Mouse (Mus musculus): ENCODE measurements around the gene Gm26602. TPM values are rescaled to one million over a fixed set of nuclear protein-coding genes. Genes with fewer than 3 reads are reported as not detected.
A peak's percentile ranks its signal among the peaks of the same experiment; 100 is the strongest.
"Not testable (repeated sequence)": the region's sequence is repeated elsewhere in the genome, so short reads cannot be mapped to it uniquely, and the experiment has no call there.

Gene Gm26602
- polyA plus RNA-seq, 1 experiment from 2014 or later = 15.7 TPM

DNA sequence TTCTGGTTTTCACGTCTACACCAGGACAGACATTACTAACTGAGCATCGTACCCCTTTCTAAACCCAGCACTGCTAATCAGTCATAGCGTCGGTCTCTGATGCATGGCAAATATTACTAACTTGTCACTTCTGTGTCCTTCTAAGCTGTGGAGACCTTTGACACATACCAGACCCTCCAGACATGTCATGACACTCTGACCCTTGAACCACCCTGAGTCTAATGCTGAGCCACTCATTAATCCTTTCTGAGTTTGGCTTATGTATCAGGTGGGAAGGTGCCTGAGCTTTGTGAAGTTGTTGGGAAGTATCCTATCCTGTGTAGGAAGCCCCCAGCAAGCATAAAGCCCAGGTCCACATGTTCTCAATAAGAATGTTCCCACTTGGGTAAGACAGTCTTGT lies 39.2 kb downstream of the Gm26602 start:
- no peak overlapping the region for H3K4me3 ChIP-seq
- H3K4me2 ChIP-seq = no peak overlapping the region
- no peak for ATAC-seq (replicated peaks; ENCODE audit: insufficient number of reproducible peaks, insufficient read depth, low FRiP score, low read depth)
- no peak overlapping the region for H3K27ac ChIP-seq
- H3K27me3 ChIP-seq = no peaks in the 10 kb centered on the region
- H3K9me3 ChIP-seq (replicated peaks) = no peaks in the 10 kb centered on the region
- peaks cover 23% of the 10 kb centered on the region for H3K4me1 ChIP-seq (replicated peaks)
- H3K9ac ChIP-seq = no peak overlapping the region
- peaks cover 38% of the 10 kb centered on the region for H3K36me3 ChIP-seq
- 66% methylated on average over 4 of the region's 4 CpGs for WGBS

DNA sequence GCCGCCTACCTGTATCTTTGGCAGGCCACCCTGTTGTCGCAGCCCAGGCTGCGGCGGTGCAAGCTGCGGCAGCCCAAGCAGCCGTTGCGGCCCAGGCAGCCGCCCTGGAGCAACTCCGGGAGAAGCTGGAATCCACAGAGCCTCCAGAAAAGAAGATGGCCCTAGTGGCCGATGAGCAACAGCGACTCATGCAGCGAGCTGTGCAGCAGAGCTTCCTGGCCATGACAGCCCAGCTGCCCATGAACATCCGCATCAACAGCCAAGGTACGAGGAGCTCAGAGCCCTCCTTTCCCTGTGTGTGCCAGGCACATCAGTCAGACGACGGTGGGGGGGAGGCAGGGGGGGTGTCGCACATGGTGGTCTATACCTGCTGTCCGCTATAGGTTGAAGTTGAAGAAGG lies 40.0 kb downstream of the Gm26602 start:
- H3K9me3 ChIP-seq (replicated peaks) = no peaks in the 10 kb centered on the region
- H3K36me3 ChIP-seq = peaks cover 38% of the 10 kb centered on the region
- no peak overlapping the region for H3K4me2 ChIP-seq
- WGBS = 83% methylated on average over 18 of the region's 18 CpGs
- H3K4me1 ChIP-seq (replicated peaks) = peaks cover 16% of the 10 kb centered on the region
- no peak overlapping the region for H3K9ac ChIP-seq
- H3K27ac ChIP-seq = no peak overlapping the region
- ATAC-seq (replicated peaks; ENCODE audit: insufficient number of reproducible peaks, insufficient read depth, low FRiP score, low read depth) = no peak
- no peaks in the 10 kb centered on the region for H3K27me3 ChIP-seq
- H3K4me3 ChIP-seq = no peak overlapping the region

DNA sequence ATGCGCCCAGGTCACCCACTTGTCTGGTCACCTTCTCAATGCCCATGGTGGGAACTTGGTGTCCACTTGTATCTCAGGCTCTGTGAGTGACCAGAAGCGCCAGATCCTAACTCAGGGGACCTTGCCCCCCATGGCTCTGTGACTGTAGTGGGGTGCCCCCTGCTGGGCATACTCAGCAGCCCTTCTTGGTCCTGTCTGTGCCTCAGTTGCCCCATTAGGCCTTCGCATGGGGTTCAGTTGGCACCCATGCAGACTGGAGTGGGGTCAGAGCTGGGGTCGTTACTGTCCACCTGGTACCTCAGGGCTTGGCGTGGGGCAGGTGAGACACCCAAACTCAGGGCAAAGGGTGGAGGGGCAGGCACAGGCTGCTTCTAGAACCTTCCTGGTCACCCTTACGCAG lies 43.3 kb downstream of the Gm26602 start:
- WGBS = 84% methylated on average over 6 of the region's 6 CpGs
- no peak for ATAC-seq (replicated peaks; ENCODE audit: insufficient number of reproducible peaks, insufficient read depth, low FRiP score, low read depth)
- Histone ChIP-seq H3K9me3 (replicated peaks) (no peaks in the 10 kb centered on the region), H3K4me3 (no peak overlapping the region), H3K27me3 (no peaks in the 10 kb centered on the region), H3K36me3 (peaks cover 32% of the 10 kb centered on the region), H3K4me1 (replicated peaks) (peaks cover 6% of the 10 kb centered on the region), H3K27ac (no peak overlapping the region), H3K4me2 (no peak overlapping the region), H3K9ac (no peak overlapping the region)

DNA sequence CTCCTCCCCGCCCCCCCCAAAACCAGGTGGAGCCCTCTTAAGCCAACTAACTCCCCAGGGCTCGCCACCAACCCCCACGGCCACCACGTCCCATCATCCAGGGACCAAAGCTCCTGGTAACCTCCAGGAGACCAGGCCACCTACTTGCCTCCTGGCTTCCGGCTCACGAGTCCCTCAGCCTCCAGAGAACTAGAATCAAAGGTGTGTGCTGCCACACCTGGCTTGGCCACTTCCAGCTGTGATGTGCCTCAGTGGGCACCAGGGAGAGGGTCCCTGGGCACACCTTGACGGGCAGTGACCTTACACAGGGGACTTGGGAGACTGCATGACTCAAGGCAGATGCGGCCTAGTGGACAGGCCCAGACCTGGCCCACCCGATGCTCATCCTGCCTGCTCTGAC lies 45.0 kb downstream of the Gm26602 start:
- no peak overlapping the region for H3K4me2 ChIP-seq
- no peak overlapping the region for H3K9ac ChIP-seq
- H3K4me1 ChIP-seq (replicated peaks) = peaks cover 11% of the 10 kb centered on the region
- no peaks in the 10 kb centered on the region for H3K27me3 ChIP-seq
- H3K27ac ChIP-seq = no peak overlapping the region
- no peak for ATAC-seq (replicated peaks; ENCODE audit: insufficient number of reproducible peaks, insufficient read depth, low FRiP score, low read depth)
- WGBS = 66% methylated on average over 9 of the region's 9 CpGs
- peaks cover 17% of the 10 kb centered on the region for H3K36me3 ChIP-seq
- no peaks in the 10 kb centered on the region for H3K9me3 ChIP-seq (replicated peaks)
- H3K4me3 ChIP-seq = no peak overlapping the region

DNA sequence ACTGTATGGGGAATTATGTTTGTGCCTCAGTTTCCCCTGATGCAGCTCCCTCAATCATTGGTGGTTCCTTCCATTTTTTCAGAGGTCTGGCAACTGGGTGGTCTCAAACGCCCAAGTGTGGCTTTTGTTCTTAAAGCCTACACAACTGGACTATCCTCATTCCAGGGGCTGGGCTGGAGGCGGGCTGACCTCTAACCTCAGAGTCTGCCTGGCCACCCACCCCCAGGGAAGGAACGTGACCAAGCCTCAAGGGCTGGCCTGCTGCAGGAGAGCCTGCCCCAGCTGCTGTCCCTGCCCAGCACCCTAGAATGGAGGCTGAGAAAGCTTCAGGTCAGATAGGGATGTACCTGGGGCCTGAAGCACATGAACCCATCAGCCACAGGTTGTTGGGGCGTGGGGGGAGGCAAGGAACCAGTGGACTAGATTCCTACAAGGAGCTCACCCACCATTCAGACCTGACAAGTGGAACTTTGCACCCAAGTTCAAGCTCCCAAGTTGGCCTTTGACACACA lies 46.0 kb downstream of the Gm26602 start:
- no peak for ATAC-seq (replicated peaks; ENCODE audit: insufficient number of reproducible peaks, insufficient read depth, low FRiP score, low read depth)
- peaks cover 8% of the 10 kb centered on the region; the same call in 1 of the 2 replicates for H3K36me3 ChIP-seq
- H3K9ac ChIP-seq = no peak overlapping the region
- H3K27ac ChIP-seq = no peak overlapping the region
- no peak overlapping the region for H3K4me2 ChIP-seq
- H3K4me3 ChIP-seq = no peak overlapping the region
- peaks cover 16% of the 10 kb centered on the region for H3K4me1 ChIP-seq (replicated peaks)
- H3K27me3 ChIP-seq = no peaks in the 10 kb centered on the region
- 42% methylated on average over 4 of the region's 4 CpGs for WGBS
- no peaks in the 10 kb centered on the region for H3K9me3 ChIP-seq (replicated peaks)

DNA sequence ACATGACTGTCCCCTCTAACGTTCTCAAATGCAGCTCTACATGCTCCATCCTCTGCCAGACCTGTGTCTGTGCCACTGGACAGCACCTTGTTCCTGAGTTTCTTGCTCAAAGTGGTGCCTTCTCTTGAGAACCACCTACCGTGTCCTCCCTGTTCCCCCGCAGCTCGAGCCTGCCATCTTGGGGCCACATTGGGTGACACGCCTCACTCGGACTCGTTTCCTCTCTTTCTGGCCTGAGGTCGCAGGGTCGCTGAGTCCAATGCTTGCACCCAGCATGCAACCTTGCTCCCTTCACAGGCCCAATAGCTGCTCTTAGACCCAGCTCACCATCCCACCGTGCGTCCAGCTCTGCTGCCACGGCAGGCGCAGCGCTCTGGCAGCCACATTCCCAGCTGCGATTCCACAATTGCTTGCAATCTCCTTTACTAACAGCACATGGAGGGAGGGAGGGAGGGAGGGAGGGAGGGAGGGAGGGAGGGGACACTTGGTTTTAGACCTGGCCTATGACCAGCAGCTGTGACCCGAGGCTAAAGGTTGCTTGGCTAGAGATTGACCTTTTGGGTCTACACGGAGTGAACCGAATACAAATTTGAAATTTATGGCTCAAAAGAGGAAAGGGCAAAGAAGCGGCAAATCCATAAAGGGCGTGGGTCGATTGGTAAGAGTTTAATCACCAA lies 47.6 kb downstream of the Gm26602 start:
- Histone ChIP-seq H3K9me3 (replicated peaks) (no peaks in the 10 kb centered on the region), H3K4me3 (no peak overlapping the region), H3K4me2 (peak overlapping the region; percentile 51), H3K27ac (no peak overlapping the region), H3K36me3 (peaks cover 10% of the 10 kb centered on the region), H3K27me3 (no peaks in the 10 kb centered on the region), H3K9ac (no peak overlapping the region), H3K4me1 (replicated peaks) (peaks cover 16% of the 10 kb centered on the region)
- WGBS = 15% methylated on average over 21 of the region's 21 CpGs
- ATAC-seq (replicated peaks; ENCODE audit: insufficient number of reproducible peaks, insufficient read depth, low FRiP score, low read depth) = 0 out of 2 replicates have a peak, but pooled peaks have one; percentile 11

DNA sequence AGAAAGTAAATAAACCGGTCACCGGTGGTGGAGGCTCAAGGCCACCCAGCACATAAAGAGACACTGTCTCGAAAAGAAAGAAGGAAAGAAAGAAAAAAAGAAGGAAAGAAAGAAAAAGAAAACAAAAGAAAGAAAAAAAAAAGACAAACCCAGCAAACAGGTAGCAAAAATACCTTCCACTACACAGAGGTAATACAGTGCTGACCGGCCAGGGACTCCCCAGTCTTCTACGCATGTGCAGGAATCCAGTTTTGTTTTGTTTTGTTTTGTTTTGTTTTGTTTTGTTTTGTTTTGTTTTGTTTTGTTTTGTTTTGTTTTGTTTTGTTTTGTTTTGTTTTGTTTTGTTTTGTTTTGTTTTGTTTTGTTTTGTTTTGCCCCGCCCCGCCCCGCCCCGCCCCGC lies 48.8 kb downstream of the Gm26602 start:
- Histone ChIP-seq H3K4me1 (replicated peaks) (peaks cover 16% of the 10 kb centered on the region), H3K4me3 (peak overlapping the region; percentile 93), H3K4me2 (peak overlapping the region; percentile 78), H3K36me3 (peaks cover 19% of the 10 kb centered on the region)
- ATAC-seq (replicated peaks; ENCODE audit: insufficient number of reproducible peaks, insufficient read depth, low FRiP score, low read depth); H3K9ac ChIP-seq; H3K27me3 ChIP-seq; H3K27ac ChIP-seq; H3K9me3 ChIP-seq (replicated peaks): not testable (repeated sequence)
- 45% methylated on average over 7 of the region's 10 CpGs for whole genome bisulfite sequencing

DNA sequence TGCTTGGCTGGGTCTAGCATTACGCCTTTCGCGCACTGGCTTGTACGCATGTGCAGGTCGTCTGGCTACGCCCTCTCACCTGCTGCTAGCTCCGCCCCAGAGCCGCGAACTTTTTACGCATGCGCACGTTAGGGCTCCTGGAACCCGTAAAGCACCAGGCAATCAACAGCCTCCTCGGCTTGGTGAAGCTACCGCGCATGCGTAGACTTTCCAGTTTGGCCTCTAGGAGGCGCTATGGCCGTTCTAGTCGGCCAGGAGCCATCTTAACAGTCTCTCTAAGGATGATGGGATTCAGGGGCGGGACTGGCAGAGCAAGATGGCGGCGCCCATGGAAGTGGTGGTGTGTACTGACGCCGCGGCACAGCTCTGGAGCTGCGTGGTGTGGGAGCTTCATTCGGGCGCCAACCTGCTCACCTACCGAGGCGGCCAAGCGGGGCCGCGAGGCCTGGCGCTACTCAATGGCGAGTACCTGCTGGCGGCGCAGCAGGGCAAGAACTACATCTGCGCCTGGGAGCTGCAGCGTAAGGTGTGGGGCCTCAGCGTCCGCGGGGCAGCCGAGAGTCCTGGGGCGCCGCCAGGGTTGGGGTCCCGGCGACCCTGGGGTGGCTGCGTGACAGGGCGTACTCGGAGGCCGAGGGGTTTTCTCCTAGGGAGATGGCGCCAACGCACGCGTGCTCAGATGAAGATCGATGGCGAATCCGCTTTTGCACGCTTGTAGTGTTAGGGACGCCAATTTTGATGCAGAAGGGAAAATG lies 49.4 kb downstream of the Gm26602 start, which contains the start of gene Wdr18:
Gene Wdr18 (plus strand): TSS at position 306 of the 755 bp plus-strand sequence.
- Histone ChIP-seq H3K27ac (peak within 1 kb of the TSS; percentile 72), H3K9me3 (replicated peaks) (no peaks in the 10 kb centered on the region), H3K9ac (peak within 1 kb of the TSS; percentile 85), H3K4me2 (peak within 1 kb of the TSS; percentile 78), H3K27me3 (no peaks in the 10 kb centered on the region), H3K4me1 (replicated peaks) (peaks cover 16% of the 10 kb centered on the region), H3K36me3 (peaks cover 24% of the 10 kb centered on the region), H3K4me3 (peak within 1 kb of the TSS; percentile 93)
- ATAC-seq (replicated peaks; ENCODE audit: insufficient number of reproducible peaks, insufficient read depth, low FRiP score, low read depth) = peak; percentile 95
- WGBS = under 1% methylated on average over 61 of the region's 61 CpGs

Small RNA genes lying within 50 kb of the gene (microRNA-seq; reads per million reads assigned to microRNA genes)
- gene Mir6910 = 1.1 reads per million

Other genes starting within 250 kb of the Gm26602 start
- 1.4 and 1.9 TPM in 2 replicates for gene Madcam1, start 246.3 kb upstream of the Gm26602 start, polyA plus RNA-seq (2015; fragmentation: Nextera tagmentation; extraction: Ambion mirVana)
- gene Tpgs1, start 241.5 kb upstream of the Gm26602 start, polyA plus RNA-seq (2015; fragmentation: Nextera tagmentation; extraction: Ambion mirVana) = 39.5 and 46.8 TPM in 2 replicates
- gene Cdc34, start 228.7 kb upstream of the Gm26602 start, polyA plus RNA-seq (2015; fragmentation: Nextera tagmentation; extraction: Ambion mirVana) = 86.7 and 98.4 TPM in 2 replicates
- 1.1 TPM in 2 replicates for gene Gzmm, start 221.8 kb upstream of the Gm26602 start, polyA plus RNA-seq (2015; fragmentation: Nextera tagmentation; extraction: Ambion mirVana)
- gene Bsg, start 206.4 kb upstream of the Gm26602 start, polyA plus RNA-seq (2015; fragmentation: Nextera tagmentation; extraction: Ambion mirVana) = 998 and 1,017 TPM in 2 replicates
- 0.08 and 0.09 TPM in 2 replicates for gene Hcn2, start 194.2 kb upstream of the Gm26602 start, polyA plus RNA-seq (2015; fragmentation: Nextera tagmentation; extraction: Ambion mirVana)
- gene Polrmt, start 164.3 kb upstream of the Gm26602 start, polyA plus RNA-seq (2015; fragmentation: Nextera tagmentation; extraction: Ambion mirVana) = 30.0 and 36.5 TPM in 2 replicates
- 0.06 and 0.16 TPM in 2 replicates for gene Fgf22, start 155.8 kb upstream of the Gm26602 start, polyA plus RNA-seq (2015; fragmentation: Nextera tagmentation; extraction: Ambion mirVana)
- 54.0 and 65.5 TPM in 2 replicates for gene Rnf126, start 143.9 kb upstream of the Gm26602 start, polyA plus RNA-seq (2015; fragmentation: Nextera tagmentation; extraction: Ambion mirVana)
- gene Fstl3, start 133.6 kb upstream of the Gm26602 start, polyA plus RNA-seq (2015; fragmentation: Nextera tagmentation; extraction: Ambion mirVana) = 29.0 and 30.9 TPM in 2 replicates
- 0.49 and 5.1 TPM in 2 replicates for gene Prss57, start 119.9 kb upstream of the Gm26602 start, polyA plus RNA-seq (2015; fragmentation: Nextera tagmentation; extraction: Ambion mirVana)
- gene Palm, start 117.3 kb upstream of the Gm26602 start, polyA plus RNA-seq (2015; fragmentation: Nextera tagmentation; extraction: Ambion mirVana) = 57.8 and 73.1 TPM in 2 replicates
- 0.81 and 1.3 TPM in 2 replicates for gene Misp, start 89.9 kb upstream of the Gm26602 start, polyA plus RNA-seq (2015; fragmentation: Nextera tagmentation; extraction: Ambion mirVana)
- 89.6 and 162 TPM in 2 replicates for gene Ptbp1, start 56.4 kb upstream of the Gm26602 start, polyA plus RNA-seq (2015; fragmentation: Nextera tagmentation; extraction: Ambion mirVana)
- 1.1 and 3.0 TPM in 2 replicates for gene Prtn3, start 36.4 kb upstream of the Gm26602 start, polyA plus RNA-seq (2015; fragmentation: Nextera tagmentation; extraction: Ambion mirVana)
- gene Plppr3, start 36.2 kb upstream of the Gm26602 start, polyA plus RNA-seq (2015; fragmentation: Nextera tagmentation; extraction: Ambion mirVana) = 8.6 and 15.3 TPM in 2 replicates
- 0.25 and 2.0 TPM in 2 replicates for gene Elane, start 24.6 kb upstream of the Gm26602 start, polyA plus RNA-seq (2015; fragmentation: Nextera tagmentation; extraction: Ambion mirVana)
- not detected in 2 replicates for gene Cfd, start 20.0 kb upstream of the Gm26602 start, polyA plus RNA-seq (2015; fragmentation: Nextera tagmentation; extraction: Ambion mirVana)
- 34.8 and 45.7 TPM in 2 replicates for gene Med16, start 1.9 kb upstream of the Gm26602 start, polyA plus RNA-seq (2015; fragmentation: Nextera tagmentation; extraction: Ambion mirVana)
- 0.34 and 0.51 TPM in 2 replicates for gene Kiss1r, start 6.1 kb downstream of the Gm26602 start, polyA plus RNA-seq (2015; fragmentation: Nextera tagmentation; extraction: Ambion mirVana)
- gene R3hdm4, start 10.4 kb downstream of the Gm26602 start, polyA plus RNA-seq (2015; fragmentation: Nextera tagmentation; extraction: Ambion mirVana) = 95.2 and 118 TPM in 2 replicates
- gene Arid3a, start 16.2 kb downstream of the Gm26602 start, polyA plus RNA-seq (2015; fragmentation: Nextera tagmentation; extraction: Ambion mirVana) = 2.1 and 3.7 TPM in 2 replicates
- gene Wdr18, start 49.3 kb downstream of the Gm26602 start, polyA plus RNA-seq (2015; fragmentation: Nextera tagmentation; extraction: Ambion mirVana) = 56.7 and 66.6 TPM in 2 replicates
- 0.24 and 0.28 TPM in 2 replicates for gene Grin3b, start 59.9 kb downstream of the Gm26602 start, polyA plus RNA-seq (2015; fragmentation: Nextera tagmentation; extraction: Ambion mirVana)
- 16.2 and 19.6 TPM in 2 replicates for gene Tmem259, start 73.5 kb downstream of the Gm26602 start, polyA plus RNA-seq (2015; fragmentation: Nextera tagmentation; extraction: Ambion mirVana)
- 208 and 243 TPM in 2 replicates for gene Cnn2, start 77.7 kb downstream of the Gm26602 start, polyA plus RNA-seq (2015; fragmentation: Nextera tagmentation; extraction: Ambion mirVana)
- 2.1 and 3.9 TPM in 2 replicates for gene Abca7, start 85.6 kb downstream of the Gm26602 start, polyA plus RNA-seq (2015; fragmentation: Nextera tagmentation; extraction: Ambion mirVana)
- gene Arhgap45, start 105.8 kb downstream of the Gm26602 start, polyA plus RNA-seq (2015; fragmentation: Nextera tagmentation; extraction: Ambion mirVana) = 4.7 and 14.4 TPM in 2 replicates
- 115 and 136 TPM in 2 replicates for gene Polr2e, start 128.9 kb downstream of the Gm26602 start, polyA plus RNA-seq (2015; fragmentation: Nextera tagmentation; extraction: Ambion mirVana)
- 628 and 658 TPM in 2 replicates for gene Gpx4, start 136.3 kb downstream of the Gm26602 start, polyA plus RNA-seq (2015; fragmentation: Nextera tagmentation; extraction: Ambion mirVana)
- 8.3 and 13.9 TPM in 2 replicates for gene Sbno2, start 194.7 kb downstream of the Gm26602 start, polyA plus RNA-seq (2015; fragmentation: Nextera tagmentation; extraction: Ambion mirVana)
- 10.0 and 14.2 TPM in 2 replicates for gene Stk11, start 204.9 kb downstream of the Gm26602 start, polyA plus RNA-seq (2015; fragmentation: Nextera tagmentation; extraction: Ambion mirVana)
- gene Atp5d, start 227.8 kb downstream of the Gm26602 start, polyA plus RNA-seq (2015; fragmentation: Nextera tagmentation; extraction: Ambion mirVana) = 861 and 962 TPM in 2 replicates
- 1.7 and 2.9 TPM in 2 replicates for gene Cbarp, start 230.0 kb downstream of the Gm26602 start, polyA plus RNA-seq (2015; fragmentation: Nextera tagmentation; extraction: Ambion mirVana)
- gene Midn, start 237.4 kb downstream of the Gm26602 start, polyA plus RNA-seq (2015; fragmentation: Nextera tagmentation; extraction: Ambion mirVana) = 11.6 and 16.8 TPM in 2 replicates

Measured in heart, embryonic 15.5 days (tissue).